Mouse (Mus musculus) naive thymus-derived CD4-positive, alpha-beta T cell, adult 2 months (primary cell): Measurements from ENCODE around the gene Olfr1202.

Source experiments
- DNase-seq: peaks from one replicate; pipeline ENCODE4 v3.0.0-alpha.2; 2011; ENCODE audit warnings: low read depth

Olfr1202 gene

DNA sequence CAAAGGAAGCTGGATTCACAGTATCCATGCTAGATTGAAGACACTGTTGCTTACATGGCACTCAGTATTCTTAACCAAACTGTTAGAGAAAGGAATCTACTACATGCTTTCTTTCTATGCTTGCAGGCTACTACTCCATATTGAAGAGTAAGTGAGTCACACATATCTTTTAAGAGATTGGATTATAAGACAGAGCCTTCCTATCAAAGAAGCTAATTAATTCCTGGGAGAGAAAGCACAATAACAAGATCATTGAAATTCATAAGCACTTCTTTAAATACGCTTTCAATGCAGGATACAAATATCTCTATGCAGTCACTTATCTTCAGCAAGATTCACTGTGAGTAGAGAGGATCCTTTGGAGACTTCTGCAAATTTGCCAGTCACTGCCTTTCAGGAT, at the start of gene Olfr1202:
Gene Olfr1202, plus strand, starts transcription at position 301 of the 400 bp plus-strand sequence.
- no peak for DNase-seq

DNA sequence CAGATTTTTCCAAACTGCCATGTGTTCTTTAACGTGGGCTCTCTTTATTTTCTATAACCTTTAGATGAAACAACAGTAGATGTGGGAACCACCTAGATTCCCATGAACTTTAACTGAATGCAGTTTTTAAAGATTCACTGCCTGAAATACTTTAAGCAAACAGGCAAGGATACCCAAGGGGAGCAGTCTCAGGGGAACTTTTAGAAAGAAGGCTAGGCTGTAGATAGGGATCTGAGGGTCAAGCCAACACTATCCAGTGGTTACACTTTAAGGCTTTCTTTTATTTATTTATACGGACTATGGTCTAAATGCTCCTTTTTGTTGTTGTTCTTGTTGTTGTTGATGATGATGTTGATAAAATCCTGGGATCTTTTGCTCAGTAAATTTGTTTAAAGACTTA, 43.9 kb upstream of the Olfr1202 start, which contains the start of gene Olfr1200:
Gene Olfr1200, minus strand, starts transcription at position 101 of the 400 bp plus-strand sequence.
- no peak for DNase-seq

DNA sequence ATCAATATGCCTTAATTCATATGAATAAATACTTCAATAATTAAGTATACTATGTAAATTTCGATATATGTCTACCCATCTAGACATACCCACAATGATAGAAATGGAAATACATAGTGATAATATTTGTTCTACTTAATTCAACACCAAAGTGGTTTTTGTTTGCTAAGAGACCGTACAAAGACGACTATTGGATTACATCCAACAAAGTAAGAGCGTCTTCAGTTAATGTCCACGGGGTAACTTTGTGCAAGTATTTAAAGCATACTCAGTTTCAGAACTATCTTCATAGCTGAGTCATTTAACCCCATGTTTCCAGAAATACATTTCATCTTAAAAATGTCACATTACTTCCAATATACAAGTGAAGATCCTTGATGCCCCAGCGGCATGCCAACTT, 21.6 kb upstream of the Olfr1202 start, which contains the start of gene Olfr1201:
Gene Olfr1201, plus strand, starts transcription at position 301 of the 400 bp plus-strand sequence.
- DNase-seq, result no peak

GRCm38 (mm10) chr2:88829437-88829836, 15.1 kb downstream of the Olfr1202 start, which contains the start of gene Olfr1205:
Gene Olfr1205 (plus strand): TSS chr2:88829737.
- no peak for DNase-seq

DNA sequence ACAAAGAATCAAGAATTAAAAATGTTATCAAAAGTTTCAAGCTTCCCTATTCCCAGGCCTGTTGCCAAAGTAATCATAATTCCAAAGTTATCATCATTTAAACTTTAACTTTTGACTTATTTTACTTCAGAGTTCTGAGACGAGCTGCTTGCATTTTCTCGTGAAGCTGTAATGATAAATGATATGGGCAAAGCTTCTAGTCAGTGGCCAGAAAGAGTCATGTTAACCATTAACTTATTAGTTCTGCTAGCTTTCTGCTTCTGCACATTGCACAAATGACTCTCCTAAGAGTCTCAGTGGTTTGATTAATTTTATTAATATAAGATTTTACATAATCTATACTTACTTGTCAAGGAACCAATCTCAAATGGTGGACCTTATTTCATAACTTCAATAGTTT, 24.2 kb downstream of the Olfr1202 start:
- no peak for DNase-seq

DNA sequence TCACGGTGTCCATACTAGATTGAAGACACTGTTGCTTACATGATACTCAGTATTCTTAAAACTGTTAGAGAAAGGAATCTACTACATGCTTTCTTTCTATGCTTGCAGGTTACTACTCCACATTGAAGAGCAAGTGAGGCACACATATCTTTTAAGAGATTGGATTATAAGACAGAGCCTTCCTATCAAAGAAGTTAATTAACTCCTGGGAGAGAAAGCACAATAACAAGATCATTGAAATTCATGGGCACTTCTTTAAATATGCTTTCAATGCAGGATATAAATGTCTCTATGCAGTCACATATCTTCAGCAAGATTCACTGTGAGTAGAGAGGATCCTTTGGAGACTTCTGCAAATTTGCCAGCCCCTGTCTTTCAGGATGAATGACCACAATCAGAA, 34.7 kb downstream of the Olfr1202 start, which contains the start of gene Olfr1204:
Gene Olfr1204, plus strand, starts transcription at position 301 of the 400 bp plus-strand sequence.
- DNase-seq, result no peak

DNA sequence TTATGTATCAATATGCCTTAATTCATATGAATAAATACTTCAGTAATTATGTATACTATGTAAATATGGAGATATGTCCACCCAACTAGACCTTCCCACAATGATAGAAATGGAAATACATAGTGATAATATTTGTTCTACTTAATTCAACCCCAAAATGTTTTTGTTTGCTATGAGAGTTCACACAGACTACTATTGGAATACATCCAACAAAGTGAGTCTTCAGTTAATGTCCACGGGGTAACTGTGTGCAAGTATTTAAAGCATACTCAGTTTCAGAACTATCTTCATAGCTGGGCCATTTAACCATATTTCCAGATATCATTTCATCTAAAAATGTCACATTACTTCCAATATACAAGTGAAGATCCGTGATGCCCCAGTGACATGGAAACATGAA, 48.6 kb downstream of the Olfr1202 start, which contains the start of gene Olfr1206:
Gene Olfr1206, plus strand, starts transcription at position 301 of the 400 bp plus-strand sequence.
- no peak for DNase-seq
